Mouse (Mus musculus) NIH3T3 (cell line): Measurements from ENCODE around the gene Ddr1.
"Not testable (repeated sequence)": the region's sequence is repeated elsewhere in the genome, so short reads cannot be mapped to it uniquely, and the experiment has no call there.

Experiments
- DNase-seq: peaks from one replicate; pipeline ENCODE4 v3.0.0-alpha.2; 2012; ENCODE audit warnings: low read depth

Gene Ddr1

GRCm38 (mm10) chr17:35704621-35705464 is at the start of gene Ddr1:
Gene Ddr1 (minus strand): TSS chr17:35704621.
- peak; percentile 37 for DNase-seq

GRCm38 (mm10) chr17:35753668-35754067 is 49.2 kb upstream of the Ddr1 start:
- no peak for DNase-seq

GRCm38 (mm10) chr17:35752221-35752811 is 47.9 kb upstream of the Ddr1 start:
- DNase-seq = peak; percentile 47

GRCm38 (mm10) chr17:35749685-35750084 is 45.3 kb upstream of the Ddr1 start:
- no peak for DNase-seq

- no peak for DNase-seq
Observed at GRCm38 (mm10) chr17:35744361-35744760, 39.9 kb upstream of the Ddr1 start.

- DNase-seq = no peak
Observed at GRCm38 (mm10) chr17:35742948-35743347, 38.5 kb upstream of the Ddr1 start.

- no peak for DNase-seq
Observed at GRCm38 (mm10) chr17:35741589-35742226, 37.3 kb upstream of the Ddr1 start.

- DNase-seq = no peak
Observed at GRCm38 (mm10) chr17:35740276-35740880, 36.0 kb upstream of the Ddr1 start.

- DNase-seq = peak; percentile 98
Observed at GRCm38 (mm10) chr17:35739675-35740074, 35.3 kb upstream of the Ddr1 start.

- DNase-seq = peak; percentile 97
Observed at GRCm38 (mm10) chr17:35737743-35738142, 33.3 kb upstream of the Ddr1 start.

- peak; percentile 93 for DNase-seq
Observed at GRCm38 (mm10) chr17:35736280-35736960, 32.0 kb upstream of the Ddr1 start.

GRCm38 (mm10) chr17:35734478-35734877 is 30.1 kb upstream of the Ddr1 start:
- no peak for DNase-seq

- no peak for DNase-seq
Observed at GRCm38 (mm10) chr17:35733398-35733797, 29.0 kb upstream of the Ddr1 start.

- no peak for DNase-seq
Observed at GRCm38 (mm10) chr17:35731431-35732145, 27.2 kb upstream of the Ddr1 start.

- DNase-seq = not testable (repeated sequence)
Observed at GRCm38 (mm10) chr17:35730112-35730511, 25.7 kb upstream of the Ddr1 start.

GRCm38 (mm10) chr17:35728821-35729220 is 24.4 kb upstream of the Ddr1 start:
- no peak for DNase-seq

- no peak for DNase-seq
Observed at GRCm38 (mm10) chr17:35727471-35728205, 23.2 kb upstream of the Ddr1 start.

GRCm38 (mm10) chr17:35727028-35727427 is 22.6 kb upstream of the Ddr1 start:
- no peak for DNase-seq

- peak; percentile 96 for DNase-seq
Observed at GRCm38 (mm10) chr17:35725286-35726232, 21.1 kb upstream of the Ddr1 start.
